Mouse (Mus musculus) liver, adult 2 months (tissue): Measurements from ENCODE around the gene Dohh. TPM values are rescaled to one million over a fixed set of nuclear protein-coding genes. Genes with fewer than 3 reads are reported as not detected.

Experiments used
- DNase-seq: peaks from one replicate; pipeline ENCODE4 v3.0.0-alpha.2; 2011; ENCODE audit warnings: low read depth, low spot score; ENCODE audit errors: extremely low read depth
- H3K27ac ChIP-seq: fragments of 200-500 bp; replicated peaks from 2 replicates; pipeline ENCODE4 v1.5.1; 2012; ENCODE audit warnings: low read depth, mild to moderate bottlenecking, control low read depth, inconsistent platforms, low read length; ENCODE audit not compliant: insufficient read depth
- H3K27me3 ChIP-seq: fragments of 200-500 bp; 2 replicates; pipeline ENCODE4 v1.6.1; 2012; ENCODE audit warnings: mild to moderate bottlenecking, moderate library complexity, low read length, inconsistent platforms; ENCODE audit not compliant: control insufficient read depth, insufficient read depth
- H3K36me3 ChIP-seq: fragments of 200-500 bp; 2 replicates; pipeline ENCODE4 v1.6.1; 2012; ENCODE audit warnings: low read length, inconsistent platforms; ENCODE audit not compliant: control insufficient read depth, insufficient read depth
- H3K4me1 ChIP-seq: fragments of 200-500 bp; 2 replicates; pipeline ENCODE4 v1.6.1; 2011; ENCODE audit warnings: low read length; ENCODE audit not compliant: control insufficient read depth, insufficient read depth
- H3K4me3 ChIP-seq: fragments of 200-500 bp; 2 replicates; pipeline ENCODE4 v1.5.1; 2011; ENCODE audit warnings: low read depth, mild to moderate bottlenecking, control low read depth, low read length, moderate library complexity; ENCODE audit not compliant: insufficient read depth
- H3K79me2 ChIP-seq: fragments of 200-500 bp; 2 replicates; pipeline ENCODE4 v1.6.1; 2012; ENCODE audit warnings: inconsistent platforms, mild to moderate bottlenecking, low read length, moderate library complexity; ENCODE audit not compliant: control insufficient read depth, insufficient read depth
- H3K9ac ChIP-seq: fragments of 200-500 bp; 2 replicates; pipeline ENCODE4 v1.6.1; 2012; ENCODE audit warnings: low read depth, mild to moderate bottlenecking, control low read depth, inconsistent platforms, low read length
- CTCF ChIP-seq: fragments of 200-500 bp; IDR thresholded peaks from 2 replicates; pipeline ENCODE4 v1.5.1; 2011; ENCODE audit warnings: low read depth, low read length, control low read depth
- POLR2A ChIP-seq: fragments of 200-500 bp; IDR thresholded peaks from 2 replicates; pipeline ENCODE4 v1.6.1; 2011; ENCODE audit warnings: low read length, control low read depth; ENCODE audit not compliant: insufficient read depth; ENCODE audit errors: extremely low read depth
- WGBS: fragments of 180-500 bp; shearing (Covaris S2); methylation state at CpG from one replicate; pipeline ENCODE4 v1.1.7; 2018; 5-methylcytosine and 5-hydroxymethylcytosine counted together
- polyA plus RNA-seq: library from polyadenylated mRNA; depleted of rRNA; stranded (reverse); fragments of >200 nt; gene quantifications from 2 replicates; pipeline ENCODE4 v1.2.3, GENCODE M21; 2012
- total RNA-seq: library from RNA; depleted of rRNA; stranded (reverse); fragments of >200 nt; gene quantifications from 2 replicates; pipeline ENCODE4 v1.2.3, GENCODE M21; 2014

Gene Dohh
- total and polyA plus RNA-seq, 2 experiments, result 39.7 to 49.7 TPM

GRCm38 (mm10) chr10:81404082-81404481 lies 19.9 kb downstream of the Dohh start:
- Histone ChIP-seq H3K4me3 (no peak overlapping the region), H3K9ac (no peak overlapping the region), H3K36me3 (peaks cover 30% of the 10 kb centered on the region; the same call in 1 of the 2 replicates), H3K4me1 (peaks cover 13% of the 10 kb centered on the region), H3K27ac (no peak overlapping the region), H3K27me3 (no peaks in the 10 kb centered on the region), H3K79me2 (peaks cover 6% of the 10 kb centered on the region; the same call in 1 of the 2 replicates)
- no peak for DNase-seq
- TF ChIP-seq CTCF (no peak), POLR2A (no peak)
- 66% methylated on average over 9 of the region's 9 CpGs for WGBS

DNA sequence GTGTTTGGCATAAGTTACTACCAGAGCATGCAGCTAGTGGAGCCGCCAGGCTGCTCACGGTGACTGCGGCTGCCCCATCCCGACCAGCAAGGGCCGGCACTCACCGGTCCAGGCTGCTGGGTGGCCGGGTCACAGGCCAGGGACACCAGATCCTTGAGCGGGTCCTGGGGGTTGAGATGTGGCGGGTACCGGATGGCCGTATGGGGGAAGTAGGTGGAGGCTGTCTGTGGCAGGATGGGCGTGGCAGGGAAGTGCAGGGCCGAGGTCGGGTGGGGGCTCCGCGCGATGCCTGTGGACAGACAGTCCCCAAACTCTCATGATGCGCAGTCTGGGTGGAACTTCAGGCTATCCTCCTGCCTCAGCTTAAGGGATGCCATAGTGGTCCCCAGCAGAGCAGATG lies 20.5 kb downstream of the Dohh start:
- Histone ChIP-seq H3K4me1 (peaks cover 20% of the 10 kb centered on the region), H3K27ac (no peak overlapping the region)

GRCm38 (mm10) chr10:81405588-81406201 lies 21.5 kb downstream of the Dohh start:
- 65% methylated on average over 13 of the region's 13 CpGs for WGBS
- no peaks in the 10 kb centered on the region for H3K27me3 ChIP-seq
- no peak overlapping the region for H3K9ac ChIP-seq
- no peak overlapping the region for H3K4me3 ChIP-seq
- no peak for TF ChIP-seq CTCF
- TF ChIP-seq POLR2A, result no peak
- H3K79me2 ChIP-seq, result peaks cover 3% of the 10 kb centered on the region; the same call in 1 of the 2 replicates
- peaks cover 21% of the 10 kb centered on the region; the same call in 1 of the 2 replicates for H3K36me3 ChIP-seq
- no peak for DNase-seq
- H3K4me1 ChIP-seq, result peaks cover 28% of the 10 kb centered on the region
- 0 out of 2 replicates have a peak overlapping the region, but pooled peaks have one; percentile 6 for H3K27ac ChIP-seq

More for the DNA sequence above, 20.5 kb downstream of the Dohh start:
- WGBS, result 78% methylated on average over 18 of the region's 18 CpGs
- Histone ChIP-seq H3K9ac (no peak overlapping the region), H3K79me2 (peaks cover 6% of the 10 kb centered on the region; the same call in 1 of the 2 replicates), H3K27me3 (no peaks in the 10 kb centered on the region), H3K36me3 (peaks cover 25% of the 10 kb centered on the region; the same call in 1 of the 2 replicates), H3K4me3 (no peak overlapping the region)
- TF ChIP-seq CTCF, result no peak
- no peak for DNase-seq

DNA sequence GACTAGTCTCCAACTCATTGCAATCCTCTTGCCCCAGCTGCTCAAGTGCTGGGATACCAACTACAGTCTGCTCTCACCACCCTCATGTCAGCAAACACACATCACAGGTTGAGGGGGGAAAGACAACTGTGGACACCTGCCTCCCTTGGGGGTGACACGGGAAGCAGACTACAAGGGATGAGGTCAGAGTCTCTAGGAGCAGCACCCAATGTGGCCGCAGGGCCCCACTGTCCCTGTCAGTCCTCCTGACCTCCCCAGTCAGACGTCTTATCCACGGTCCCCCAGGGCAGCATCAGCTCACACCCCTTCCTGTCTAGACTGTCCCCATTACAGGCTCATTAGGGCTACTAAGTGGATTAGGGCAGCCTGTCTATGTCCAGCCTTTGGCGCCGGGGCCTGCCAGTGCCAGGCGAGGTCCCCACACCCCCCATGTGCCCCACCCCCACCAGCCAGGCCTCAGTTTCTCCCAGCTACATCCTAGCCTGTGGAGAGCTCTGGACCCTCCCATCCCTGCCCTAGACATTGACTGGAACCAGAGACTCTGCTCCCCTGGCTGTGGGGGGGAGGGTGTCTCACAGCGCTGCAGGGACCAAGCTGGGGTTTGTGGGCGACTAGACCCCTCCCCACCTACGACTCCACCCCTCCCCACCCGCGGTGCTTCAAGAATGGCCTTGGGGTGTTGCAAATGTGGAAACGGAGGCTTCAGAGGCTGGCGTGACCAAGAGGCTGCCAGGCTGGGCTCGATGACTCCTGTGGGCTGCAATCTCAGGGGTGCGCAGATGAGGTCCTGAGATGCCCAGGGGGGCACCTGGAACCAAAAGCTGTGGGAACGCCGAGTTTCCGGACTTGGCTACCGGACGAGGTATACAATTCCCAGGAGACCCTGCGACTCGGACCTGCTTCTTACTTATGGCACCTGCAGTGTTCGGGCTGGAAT lies 22.5 kb downstream of the Dohh start:
- H3K27me3 ChIP-seq, result no peaks in the 10 kb centered on the region
- TF ChIP-seq CTCF, result no peak
- TF ChIP-seq POLR2A, result no peak
- H3K36me3 ChIP-seq, result peaks cover 19% of the 10 kb centered on the region; the same call in 1 of the 2 replicates
- WGBS, result 74% methylated on average over 24 of the region's 24 CpGs
- no peak overlapping the region for H3K4me3 ChIP-seq
- peaks cover 38% of the 10 kb centered on the region for H3K4me1 ChIP-seq
- no peak for DNase-seq
- H3K27ac ChIP-seq, result no peak overlapping the region
- H3K9ac ChIP-seq, result no peak overlapping the region
- peaks cover 3% of the 10 kb centered on the region; the same call in 1 of the 2 replicates for H3K79me2 ChIP-seq

- peak; percentile 55 for DNase-seq
- no peak overlapping the region for H3K4me3 ChIP-seq
- H3K36me3 ChIP-seq, result peaks cover 19% of the 10 kb centered on the region; the same call in 1 of the 2 replicates
- no peak for TF ChIP-seq POLR2A
- TF ChIP-seq CTCF, result no peak
- H3K79me2 ChIP-seq, result peaks cover 3% of the 10 kb centered on the region; the same call in 1 of the 2 replicates
- H3K9ac ChIP-seq, result no peak overlapping the region
- no peaks in the 10 kb centered on the region for H3K27me3 ChIP-seq
- WGBS, result 53% methylated on average over 31 of the region's 31 CpGs
- peaks cover 42% of the 10 kb centered on the region for H3K4me1 ChIP-seq
- H3K27ac ChIP-seq, result peak overlapping the region; percentile 11
Measured at GRCm38 (mm10) chr10:81407539-81408423, 23.6 kb downstream of the Dohh start.
